Comparison of ENCODE assay signal across 8 mouse cellular contexts in the genomic region with DNA sequence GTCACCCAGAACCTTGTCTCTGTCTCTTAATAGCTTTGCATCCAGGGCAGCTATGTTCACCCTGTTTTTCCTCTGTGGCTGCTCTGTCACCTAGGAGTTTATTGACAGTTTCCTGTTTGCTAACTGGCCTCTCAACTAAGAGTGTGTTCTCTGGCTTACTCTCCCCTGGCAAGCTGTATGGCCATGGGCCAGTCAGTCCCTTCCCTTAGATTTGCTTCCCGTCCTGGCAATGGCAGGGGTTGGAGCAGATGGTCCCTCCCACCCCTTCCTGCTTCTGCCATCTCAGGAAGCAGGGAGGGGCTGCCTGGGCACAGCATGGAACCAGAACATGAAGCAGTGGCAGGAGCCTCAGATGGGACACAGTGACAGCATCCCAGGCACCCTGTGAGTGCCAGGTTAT. TPM values are rescaled to one million over a fixed set of nuclear protein-coding genes. Genes with fewer than 3 reads are reported as not detected.
DNase-seq lines count a peak whose midpoint lies in the region; ATAC-seq lines count a peak whose summit lies in the region.
"Had no signal": no experiment of that assay in that cellular context is flagged by ENCODE, and none has a peak within 500 bp of the region (broad histone marks: within the 10 kb centered on the region; RNA-seq: fewer than 3 reads in every experiment).

No protein-coding gene starts in this region.

- peaks cover 15% of the 10 kb centered on the region for H3K4me1 ChIP-seq in lung, embryonic 16.5 days (replicated peaks; ENCODE audit: control insufficient read depth, insufficient read depth, low read length)

- no peak overlapping the region for H3K9ac ChIP-seq in lung, embryonic 16.5 days (ENCODE audit: low read length)

- H3K27ac ChIP-seq in lung, embryonic 16.5 days (ENCODE audit: low read length), result peak overlapping the region; percentile 35

- H3K36me3 ChIP-seq in lung, embryonic 16.5 days (ENCODE audit: control insufficient read depth, insufficient read depth, low read length), result no peaks in the 10 kb centered on the region

- 10% methylated on average over 1 of the region's 1 CpGs for WGBS in lung, embryonic 16.5 days

- no peaks in the 10 kb centered on the region for H3K9me3 ChIP-seq in lung, embryonic 16.5 days (ENCODE audit: control insufficient read depth, low read length)

- ATAC-seq in lung, embryonic 16.5 days (ENCODE audit: low read depth), result peak; percentile 90

- no peak overlapping the region for H3K4me3 ChIP-seq in lung, embryonic 16.5 days (ENCODE audit: low read length)
- H3K4me3 ChIP-seq: myocyte had no signal

- peak; percentile 43 for DNase-seq in Muller cell, postnatal 12 days (ENCODE audit: inconsistent ontology term)
- peak; percentile 69 for DNase-seq in adrenal gland, postnatal 14 days
- DNase-seq in heart, adult 9 months (ENCODE audit: low spot score in 2 of 2), result peak; percentile 59 to 73
- peak; percentile 68 to 89 for DNase-seq in kidney, postnatal 25 days
- no peak for DNase-seq in thymus, postnatal 25 days
- DNase-seq in retina, embryonic 14.5 days (ENCODE audit: low spot score), result no peak

- no peak overlapping the region for H3K4me2 ChIP-seq in lung, embryonic 16.5 days (ENCODE audit: low read depth, low read length)

- no peaks in the 10 kb centered on the region for H3K27me3 ChIP-seq in lung, embryonic 16.5 days (ENCODE audit: control insufficient read depth, insufficient read depth, low read depth, low read length)

RNA-seq across cellular contexts. Expression of gene Trim62, which starts 7.8 kb away (rescaled TPM):
- 10.0 and 11.0 TPM in 2 replicates for total RNA-seq in adrenal gland, postnatal 14 days (2021)
- 3.7 and 3.9 TPM in 2 replicates for polyA plus RNA-seq in lung, embryonic 16.5 days (2015; fragmentation: Nextera tagmentation; extraction: Ambion mirVana)

Comparison
In these comparisons a context has a peak if more than half of its experiments do, and no peak if none do; other contexts are left out.
1. DNase-seq: peak in Muller cell, postnatal 12 days (single experiment), adrenal gland, postnatal 14 days (single experiment), heart, adult 9 months (2 of 2) and kidney, postnatal 25 days (2 of 2); none in thymus, postnatal 25 days (single experiment) and retina, embryonic 14.5 days (single experiment).